Mouse (Mus musculus) heart, embryonic 10.5 days (tissue): Measurements from ENCODE around the gene Pak1ip1. TPM values are rescaled to one million over a fixed set of nuclear protein-coding genes. Genes with fewer than 3 reads are reported as not detected.

Experiments
- DNase-seq: peaks from one replicate; pipeline ENCODE4 v3.0.0-alpha.2; 2017; ENCODE audit warnings: low spot score
- H3K27ac ChIP-seq: fragments of 300-500 bp; sonication (generic); 2 replicates; pipeline ENCODE4 v1.5.1; 2016; ENCODE audit warnings: mild to moderate bottlenecking
- H3K27me3 ChIP-seq: fragments of 300-500 bp; sonication (generic); 2 replicates; pipeline ENCODE4 v1.6.1; 2016; ENCODE audit warnings: mild to moderate bottlenecking; ENCODE audit not compliant: poor library complexity, insufficient read depth, severe bottlenecking
- H3K36me3 ChIP-seq: fragments of 300-500 bp; sonication (generic); 2 replicates; pipeline ENCODE4 v1.6.1; 2016; ENCODE audit warnings: mild to moderate bottlenecking, moderate library complexity
- H3K4me1 ChIP-seq: fragments of 300-500 bp; sonication (generic); 2 replicates; pipeline ENCODE4 v1.6.1; 2016; ENCODE audit warnings: mild to moderate bottlenecking
- H3K4me3 ChIP-seq: fragments of 300-500 bp; sonication (generic); 2 replicates; pipeline ENCODE4 v1.5.1; 2016; ENCODE audit warnings: mild to moderate bottlenecking, moderate library complexity
- H3K9me3 ChIP-seq: fragments of 300-500 bp; sonication (generic); 2 replicates; pipeline ENCODE4 v1.6.1; 2016; ENCODE audit warnings: mild to moderate bottlenecking, moderate library complexity
- WGBS: fragments of 180-500 bp; shearing (Covaris S2); methylation state at CpG from one replicate; pipeline ENCODE4 v1.1.7; 2016; 5-methylcytosine and 5-hydroxymethylcytosine counted together
- polyA plus RNA-seq: library from polyadenylated mRNA; unstranded; fragments of >200 nt; fragmentation: Nextera tagmentation; extraction: Ambion mirVana; gene quantifications from 2 replicates; pipeline ENCODE4 v1.2.1, GENCODE M21; 2016

The Pak1ip1 gene
- polyA plus RNA-seq, 1 experiment from 2014 or later = 72.1 TPM

- H3K4me3 ChIP-seq = peak overlapping the region; percentile 75
- peak overlapping the region; percentile 94 for H3K27ac ChIP-seq
- peaks cover 64% of the 10 kb centered on the region for H3K36me3 ChIP-seq
- H3K27me3 ChIP-seq = no peaks in the 10 kb centered on the region
- no peaks in the 10 kb centered on the region for H3K9me3 ChIP-seq
- 49% methylated on average over 12 of the region's 12 CpGs for WGBS
- DNase-seq = no peak
- H3K4me1 ChIP-seq = peaks cover 36% of the 10 kb centered on the region
Measured at GRCm38 (mm10) chr13:41016797-41017405, 16.1 kb downstream of the Pak1ip1 start.

GRCm38 (mm10) chr13:41017832-41018231 is 17.0 kb downstream of the Pak1ip1 start:
- peak overlapping the region; percentile 75; the same call in 1 of the 2 replicates for H3K4me3 ChIP-seq
- no peaks in the 10 kb centered on the region for H3K9me3 ChIP-seq
- peaks cover 36% of the 10 kb centered on the region for H3K4me1 ChIP-seq
- peaks cover 63% of the 10 kb centered on the region for H3K36me3 ChIP-seq
- no peaks in the 10 kb centered on the region for H3K27me3 ChIP-seq
- peak; percentile 88 for DNase-seq
- WGBS = 59% methylated on average over 4 of the region's 4 CpGs
- H3K27ac ChIP-seq = peak overlapping the region; percentile 94

GRCm38 (mm10) chr13:41018236-41018635 is 17.4 kb downstream of the Pak1ip1 start:
- Histone ChIP-seq H3K4me3 (no peak overlapping the region; the same call in 1 of the 2 replicates), H3K9me3 (no peaks in the 10 kb centered on the region), H3K4me1 (peaks cover 36% of the 10 kb centered on the region), H3K36me3 (peaks cover 63% of the 10 kb centered on the region), H3K27me3 (no peaks in the 10 kb centered on the region), H3K27ac (peak overlapping the region; percentile 73)
- WGBS = 81% methylated on average over 9 of the region's 9 CpGs
- DNase-seq = no peak

- Histone ChIP-seq H3K36me3 (peaks cover 65% of the 10 kb centered on the region), H3K27ac (peak overlapping the region; percentile 73), H3K4me3 (no peak overlapping the region; the same call in 1 of the 2 replicates), H3K4me1 (peaks cover 36% of the 10 kb centered on the region), H3K9me3 (no peaks in the 10 kb centered on the region), H3K27me3 (no peaks in the 10 kb centered on the region)
- DNase-seq = peak; percentile 89
- 91% methylated on average over 13 of the region's 13 CpGs for WGBS
Measured at GRCm38 (mm10) chr13:41018756-41019591, 18.2 kb downstream of the Pak1ip1 start.

- 14% methylated on average over 7 of the region's 7 CpGs for WGBS
- no peaks in the 10 kb centered on the region for H3K9me3 ChIP-seq
- H3K4me3 ChIP-seq = 0 out of 2 replicates have a peak overlapping the region, but pooled peaks have one; percentile 0
- H3K27ac ChIP-seq = peak overlapping the region; percentile 54; the same call in 1 of the 2 replicates
- H3K4me1 ChIP-seq = peaks cover 32% of the 10 kb centered on the region
- H3K36me3 ChIP-seq = peaks cover 55% of the 10 kb centered on the region
- H3K27me3 ChIP-seq = no peaks in the 10 kb centered on the region
- DNase-seq = peak; percentile 91
Measured at GRCm38 (mm10) chr13:41020494-41020893, 19.7 kb downstream of the Pak1ip1 start.

- Histone ChIP-seq H3K4me3 (no peak overlapping the region), H3K27ac (no peak overlapping the region), H3K4me1 (peaks cover 30% of the 10 kb centered on the region), H3K27me3 (no peaks in the 10 kb centered on the region), H3K9me3 (no peaks in the 10 kb centered on the region), H3K36me3 (peaks cover 55% of the 10 kb centered on the region)
- no peak for DNase-seq
- 84% methylated on average over 6 of the region's 6 CpGs for WGBS
Measured at GRCm38 (mm10) chr13:41021607-41022006, 20.8 kb downstream of the Pak1ip1 start.

- H3K27ac ChIP-seq = no peak overlapping the region
- H3K27me3 ChIP-seq = no peaks in the 10 kb centered on the region
- DNase-seq = no peak
- no peaks in the 10 kb centered on the region for H3K9me3 ChIP-seq
- H3K36me3 ChIP-seq = peaks cover 55% of the 10 kb centered on the region
- H3K4me1 ChIP-seq = peaks cover 26% of the 10 kb centered on the region
- 70% methylated on average over 13 of the region's 13 CpGs for WGBS
- no peak overlapping the region for H3K4me3 ChIP-seq
Measured at GRCm38 (mm10) chr13:41022099-41022498, 21.3 kb downstream of the Pak1ip1 start.

- Histone ChIP-seq H3K9me3 (no peaks in the 10 kb centered on the region), H3K27ac (no peak overlapping the region), H3K4me3 (no peak overlapping the region), H3K4me1 (0 out of 2 replicates have a peak, but pooled peaks cover 5% of the 10 kb centered on the region), H3K36me3 (no peaks in the 10 kb centered on the region), H3K27me3 (no peaks in the 10 kb centered on the region)
- 62% methylated on average over 5 of the region's 5 CpGs for WGBS
- no peak for DNase-seq
Measured at GRCm38 (mm10) chr13:41030098-41030497, 29.3 kb downstream of the Pak1ip1 start.

GRCm38 (mm10) chr13:41042511-41042910 is 41.7 kb downstream of the Pak1ip1 start:
- no peaks in the 10 kb centered on the region for H3K9me3 ChIP-seq
- H3K27me3 ChIP-seq = no peaks in the 10 kb centered on the region
- WGBS = 85% methylated on average over 4 of the region's 4 CpGs
- DNase-seq = no peak
- no peaks in the 10 kb centered on the region for H3K4me1 ChIP-seq
- no peaks in the 10 kb centered on the region for H3K36me3 ChIP-seq
- no peak overlapping the region for H3K27ac ChIP-seq
- no peak overlapping the region for H3K4me3 ChIP-seq

GRCm38 (mm10) chr13:41045901-41046300 is 45.1 kb downstream of the Pak1ip1 start:
- H3K27ac ChIP-seq = no peak overlapping the region
- WGBS = 88% methylated on average over 8 of the region's 8 CpGs
- H3K4me1 ChIP-seq = no peaks in the 10 kb centered on the region

GRCm38 (mm10) chr13:41047280-41047679 is 46.5 kb downstream of the Pak1ip1 start:
- H3K4me3 ChIP-seq = no peak overlapping the region
- WGBS = 80% methylated on average over 6 of the region's 6 CpGs
- no peak overlapping the region for H3K27ac ChIP-seq
- H3K4me1 ChIP-seq = no peaks in the 10 kb centered on the region
- H3K9me3 ChIP-seq = no peaks in the 10 kb centered on the region
- H3K36me3 ChIP-seq = no peaks in the 10 kb centered on the region
- no peaks in the 10 kb centered on the region for H3K27me3 ChIP-seq
- DNase-seq = no peak

More at GRCm38 (mm10) chr13:41045901-41046300, 45.1 kb downstream of the Pak1ip1 start:
- DNase-seq = no peak
- H3K4me3 ChIP-seq = no peak overlapping the region
- H3K27me3 ChIP-seq = no peaks in the 10 kb centered on the region
- no peaks in the 10 kb centered on the region for H3K9me3 ChIP-seq
- no peaks in the 10 kb centered on the region for H3K36me3 ChIP-seq

- WGBS = 76% methylated on average over 5 of the region's 5 CpGs
- H3K27me3 ChIP-seq = no peaks in the 10 kb centered on the region
- H3K4me1 ChIP-seq = no peaks in the 10 kb centered on the region
- H3K9me3 ChIP-seq = no peaks in the 10 kb centered on the region
- no peaks in the 10 kb centered on the region for H3K36me3 ChIP-seq
- no peak for DNase-seq
- H3K4me3 ChIP-seq = no peak overlapping the region
- no peak overlapping the region for H3K27ac ChIP-seq
Measured at GRCm38 (mm10) chr13:41051965-41052364, 51.1 kb downstream of the Pak1ip1 start.
